Mouse (Mus musculus) C2C12 (cell line): ENCODE measurements at regions not wholly inside any gene's neighbourhood (a gene's known extent, or its start where the extent isn't known, plus 50 kb on each side); places are given as distances from the start of the nearest gene placed in this dataset.

ENCODE experiments used
- H3K27me3 ChIP-seq: one replicate; pipeline ENCODE4 v1.6.1; 2011; ENCODE audit not compliant: control insufficient read depth, insufficient read depth, insufficient read length
- H3K36me3 ChIP-seq: one replicate; pipeline ENCODE4 v1.6.1; 2011; ENCODE audit not compliant: control insufficient read depth, insufficient read depth
- H3K4me3 ChIP-seq: one replicate; pipeline ENCODE4 v1.5.1; 2011; ENCODE audit warnings: mild to moderate bottlenecking, control low read depth; ENCODE audit not compliant: poor library complexity, insufficient read depth, severe bottlenecking
- H3K79me2 ChIP-seq: one replicate; pipeline ENCODE4 v1.6.1; 2011; ENCODE audit not compliant: control insufficient read depth, insufficient read depth
- H3K79me3 ChIP-seq: one replicate; pipeline ENCODE4 v1.6.1; 2011; ENCODE audit warnings: low read depth, control low read depth
- H3ac ChIP-seq: one replicate; pipeline ENCODE3; 2011; ENCODE audit warnings: low read depth; ENCODE audit not compliant: control insufficient read depth, insufficient read length
- CEBPB ChIP-seq: IDR thresholded peaks from one replicate; pipeline ENCODE4 v1.6.1; 2011; ENCODE audit warnings: low read depth, mild to moderate bottlenecking, control low read depth, moderate library complexity
- CTCF ChIP-seq: IDR thresholded peaks from one replicate; pipeline ENCODE4 v1.5.1; 2011; ENCODE audit not compliant: control insufficient read depth, insufficient read depth, insufficient read length
- FOSL1 ChIP-seq: IDR thresholded peaks from one replicate; pipeline ENCODE4 v1.8.0; 2011; ENCODE audit warnings: mild to moderate bottlenecking, low read length; ENCODE audit not compliant: poor library complexity, insufficient read depth, severe bottlenecking
- MAX ChIP-seq: IDR thresholded peaks from one replicate; pipeline ENCODE4 v1.6.1; 2011; ENCODE audit warnings: mild to moderate bottlenecking, control low read depth
- MYOD1 ChIP-seq: IDR thresholded peaks from one replicate; pipeline ENCODE4 v1.6.1; 2011; ENCODE audit warnings: low read depth; ENCODE audit not compliant: control insufficient read depth, insufficient read length
- MYOG ChIP-seq: IDR thresholded peaks from one replicate; pipeline ENCODE4 v1.6.1; 2011; ENCODE audit not compliant: control insufficient read depth, insufficient read length; ENCODE audit errors: extremely low read depth
- USF1 ChIP-seq: IDR thresholded peaks from one replicate; pipeline ENCODE4 v1.6.1; 2011; ENCODE audit warnings: low read depth, mild to moderate bottlenecking, control low read depth, moderate library complexity

DNA sequence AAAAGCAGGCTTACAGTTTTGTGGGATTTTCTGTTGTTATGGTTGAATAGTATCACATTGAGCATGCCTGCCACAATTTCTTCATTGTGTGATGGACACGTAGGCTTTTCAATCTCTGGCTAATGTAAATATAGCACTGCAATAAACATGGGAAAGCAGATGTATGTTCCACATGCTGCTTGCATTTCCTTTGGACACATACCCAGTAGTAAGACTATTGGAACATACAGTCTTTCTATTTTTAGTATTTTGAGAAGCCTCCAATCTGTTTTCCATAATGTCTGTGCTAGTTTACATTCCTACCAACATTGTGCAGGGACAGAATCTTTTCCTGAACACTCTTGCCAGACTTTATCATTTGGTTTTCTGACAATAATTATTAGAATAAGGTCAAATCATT lies 1269.9 kb upstream of the A1bg start:
- Histone ChIP-seq H3K4me3 (no peak overlapping the region), H3K36me3 (peaks cover 60% of the 10 kb centered on the region), H3ac (no peak overlapping the region), H3K27me3 (no peaks in the 10 kb centered on the region), H3K79me2 (peaks cover 100% of the 10 kb centered on the region), H3K79me3 (peaks cover 85% of the 10 kb centered on the region)
- TF ChIP-seq FOSL1 = no peak

DNA sequence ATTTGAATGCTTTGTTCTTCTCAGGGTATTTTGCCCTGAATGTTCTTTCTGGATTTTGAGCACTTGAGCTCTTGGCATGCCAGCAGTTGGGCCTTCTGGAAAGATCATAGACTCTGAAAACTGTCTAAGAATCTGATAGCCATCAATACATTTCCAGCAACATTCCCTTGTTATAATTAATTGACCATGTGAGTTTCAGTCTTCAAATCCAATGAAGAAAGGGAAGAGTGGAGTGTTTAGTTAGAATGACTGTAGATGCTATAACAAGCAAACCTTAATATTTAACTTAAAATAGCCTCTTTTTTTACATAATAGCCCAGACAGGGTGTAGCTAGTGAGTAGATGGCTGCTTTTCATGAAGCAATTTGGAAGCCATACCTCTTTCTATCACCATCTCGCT lies 1268.8 kb upstream of the A1bg start:
- Histone ChIP-seq H3K27me3 (no peaks in the 10 kb centered on the region), H3ac (no peak overlapping the region), H3K4me3 (no peak overlapping the region), H3K79me2 (peaks cover 100% of the 10 kb centered on the region), H3K79me3 (peaks cover 86% of the 10 kb centered on the region), H3K36me3 (peaks cover 70% of the 10 kb centered on the region)
- TF ChIP-seq CTCF (no peak), MYOG (no peak), CEBPB (no peak), MAX (no peak), FOSL1 (no peak), MYOD1 (no peak), USF1 (no peak)

DNA sequence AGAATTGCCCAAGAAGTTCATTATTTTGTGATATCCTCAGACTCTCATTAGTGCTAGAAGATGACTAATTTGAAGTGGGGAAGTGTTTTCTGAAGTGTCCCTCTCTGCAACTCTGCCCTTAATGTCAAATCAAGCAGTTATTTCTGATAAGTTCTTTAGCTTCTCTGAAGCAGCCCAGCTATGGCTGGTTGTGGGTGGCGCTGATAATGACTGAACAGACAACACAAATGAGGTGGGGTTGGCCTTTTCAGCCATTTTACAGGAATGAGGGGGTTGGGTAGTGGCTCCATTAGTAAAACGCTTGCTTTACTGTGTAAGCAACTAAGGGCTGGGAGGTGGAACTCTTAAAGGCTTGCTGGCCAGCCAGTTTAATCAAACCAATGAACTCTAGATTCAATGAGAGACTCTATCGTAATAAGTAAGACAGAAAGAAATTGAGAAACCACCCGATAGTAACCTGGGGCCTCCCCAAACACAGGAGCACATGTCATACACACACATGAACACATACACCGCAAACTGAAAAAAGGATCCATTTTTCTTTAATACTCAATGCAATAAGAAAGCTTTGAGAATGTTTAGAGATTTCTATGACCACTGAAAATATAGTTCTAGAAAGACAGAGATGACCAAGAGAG lies 1268.3 kb upstream of the A1bg start:
- H3ac ChIP-seq = no peak overlapping the region
- H3K36me3 ChIP-seq = peaks cover 72% of the 10 kb centered on the region
- H3K4me3 ChIP-seq = no peak overlapping the region
- no peak for TF ChIP-seq CEBPB
- no peaks in the 10 kb centered on the region for H3K27me3 ChIP-seq
- peaks cover 86% of the 10 kb centered on the region for H3K79me3 ChIP-seq
- peaks cover 100% of the 10 kb centered on the region for H3K79me2 ChIP-seq

DNA sequence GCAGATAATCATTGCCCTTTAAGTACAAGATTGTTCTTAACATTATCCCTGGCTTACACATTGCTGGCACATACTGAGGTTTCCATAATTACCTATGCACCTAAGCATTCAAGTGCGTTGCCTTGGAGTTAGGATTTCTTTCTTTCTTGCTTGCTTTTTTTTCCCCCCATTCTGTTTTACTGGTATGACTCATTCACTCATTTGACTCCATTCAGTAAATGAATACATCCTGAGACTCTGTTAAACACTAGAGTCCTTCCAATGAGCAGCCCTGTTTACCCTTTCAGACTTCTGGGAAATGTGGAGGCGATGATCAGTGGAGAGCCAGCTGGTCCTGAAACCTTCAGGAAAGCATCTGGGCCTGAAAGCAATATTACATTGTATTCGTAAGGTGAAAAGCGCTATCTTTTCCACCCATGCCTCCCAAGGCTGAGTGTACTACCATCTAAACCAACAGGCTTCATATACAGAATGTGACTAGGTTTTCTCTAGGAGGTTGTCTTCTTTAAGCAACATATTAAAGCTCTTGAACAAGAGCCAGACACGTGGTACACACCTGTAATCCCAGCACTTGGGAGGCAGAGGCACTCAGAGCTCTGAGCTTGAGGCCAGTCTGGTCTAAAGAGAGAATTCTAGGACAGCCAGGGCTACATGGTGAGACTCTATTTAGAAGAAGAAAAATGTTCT lies 1267.6 kb upstream of the A1bg start:
- H3K36me3 ChIP-seq = peaks cover 74% of the 10 kb centered on the region
- H3K27me3 ChIP-seq = no peaks in the 10 kb centered on the region
- H3K79me3 ChIP-seq = peaks cover 84% of the 10 kb centered on the region
- peaks cover 99% of the 10 kb centered on the region for H3K79me2 ChIP-seq
- no peak for TF ChIP-seq MYOG
- no peak for TF ChIP-seq USF1
- TF ChIP-seq CEBPB = no peak
- no peak overlapping the region for H3ac ChIP-seq
- no peak overlapping the region for H3K4me3 ChIP-seq

DNA sequence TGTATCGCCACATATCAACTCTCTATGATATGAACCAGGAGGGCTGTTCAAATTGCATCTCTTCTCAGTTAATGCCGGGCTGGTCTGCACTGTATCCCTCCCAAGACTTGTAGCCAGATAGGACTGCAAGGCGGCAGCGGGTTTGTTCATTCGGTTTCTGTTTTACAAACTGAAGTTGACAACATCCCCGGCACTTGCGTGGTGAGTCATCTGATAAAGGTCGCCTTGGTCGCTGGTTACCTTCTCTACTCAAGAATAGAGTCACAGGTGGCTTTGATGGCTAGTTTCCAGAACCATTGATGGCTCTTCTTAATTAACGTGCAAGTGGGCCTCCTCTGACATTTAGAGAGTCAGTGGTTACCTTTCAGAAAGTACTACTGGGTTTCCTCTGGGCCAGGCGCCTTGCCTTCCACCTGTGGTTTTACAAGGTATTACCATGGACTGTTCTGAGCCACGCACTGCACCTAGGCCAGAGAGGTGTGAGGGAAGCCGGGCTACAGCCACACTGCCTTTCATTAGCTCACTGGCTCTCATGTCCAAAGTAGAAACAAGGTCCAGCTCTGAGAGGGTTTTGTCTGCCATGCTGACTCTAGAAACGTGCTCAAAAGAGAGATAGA lies 1266.9 kb upstream of the A1bg start:
- TF ChIP-seq MYOD1 (no peak), CTCF (no peak), USF1 (no peak), CEBPB (no peak), MAX (no peak), MYOG (no peak), FOSL1 (no peak)
- Histone ChIP-seq H3K4me3 (no peak overlapping the region), H3ac (no peak overlapping the region), H3K79me3 (peaks cover 85% of the 10 kb centered on the region), H3K36me3 (peaks cover 74% of the 10 kb centered on the region), H3K79me2 (peaks cover 99% of the 10 kb centered on the region), H3K27me3 (no peaks in the 10 kb centered on the region)

DNA sequence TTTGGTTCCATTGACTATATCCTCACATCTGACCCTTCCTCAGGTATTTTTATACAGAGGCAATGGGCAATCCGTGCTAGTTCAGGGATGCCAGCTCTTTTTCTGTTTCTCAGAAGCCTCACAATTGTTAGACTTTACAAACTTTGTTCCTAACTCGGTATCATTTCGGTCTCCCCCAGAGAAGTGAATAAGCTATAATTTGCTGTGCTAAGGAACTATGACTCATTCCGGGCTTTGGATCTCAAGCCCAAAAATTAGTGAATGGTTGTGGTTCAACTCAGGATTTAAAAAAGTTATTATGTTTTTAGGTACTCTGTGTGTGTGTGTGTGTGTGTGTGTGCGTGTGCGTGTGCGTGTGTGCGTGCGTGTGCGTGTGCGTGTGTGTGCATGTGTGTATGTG lies 1263.7 kb upstream of the A1bg start:
- Histone ChIP-seq H3ac (no peak overlapping the region), H3K36me3 (peaks cover 93% of the 10 kb centered on the region), H3K79me3 (peaks cover 84% of the 10 kb centered on the region), H3K27me3 (no peaks in the 10 kb centered on the region), H3K79me2 (peaks cover 98% of the 10 kb centered on the region), H3K4me3 (no peak overlapping the region)
- TF ChIP-seq USF1 = no peak
- TF ChIP-seq FOSL1 = no peak
- no peak for TF ChIP-seq MYOG
- no peak for TF ChIP-seq CTCF
